Mouse (Mus musculus) C2C12 (cell line): ENCODE measurements at regions not wholly inside any gene's neighbourhood (a gene's known extent, or its start where the extent isn't known, plus 50 kb on each side); places are given as distances from the start of the nearest gene placed in this dataset.

ENCODE experiments used
- CTCF ChIP-seq: IDR thresholded peaks from one replicate; pipeline ENCODE4 v1.5.1; 2011; ENCODE audit not compliant: control insufficient read depth, insufficient read depth, insufficient read length
- FOSL1 ChIP-seq: IDR thresholded peaks from one replicate; pipeline ENCODE4 v1.8.0; 2011; ENCODE audit warnings: mild to moderate bottlenecking, low read length; ENCODE audit not compliant: poor library complexity, insufficient read depth, severe bottlenecking
- MAX ChIP-seq: IDR thresholded peaks from one replicate; pipeline ENCODE4 v1.6.1; 2011; ENCODE audit warnings: mild to moderate bottlenecking, control low read depth
- MYOD1 ChIP-seq: IDR thresholded peaks from one replicate; pipeline ENCODE4 v1.6.1; 2011; ENCODE audit warnings: low read depth; ENCODE audit not compliant: control insufficient read depth, insufficient read length
- MYOG ChIP-seq: IDR thresholded peaks from one replicate; pipeline ENCODE4 v1.6.1; 2011; ENCODE audit not compliant: control insufficient read depth, insufficient read length; ENCODE audit errors: extremely low read depth
- USF1 ChIP-seq: IDR thresholded peaks from one replicate; pipeline ENCODE4 v1.6.1; 2011; ENCODE audit warnings: low read depth, mild to moderate bottlenecking, control low read depth, moderate library complexity

DNA sequence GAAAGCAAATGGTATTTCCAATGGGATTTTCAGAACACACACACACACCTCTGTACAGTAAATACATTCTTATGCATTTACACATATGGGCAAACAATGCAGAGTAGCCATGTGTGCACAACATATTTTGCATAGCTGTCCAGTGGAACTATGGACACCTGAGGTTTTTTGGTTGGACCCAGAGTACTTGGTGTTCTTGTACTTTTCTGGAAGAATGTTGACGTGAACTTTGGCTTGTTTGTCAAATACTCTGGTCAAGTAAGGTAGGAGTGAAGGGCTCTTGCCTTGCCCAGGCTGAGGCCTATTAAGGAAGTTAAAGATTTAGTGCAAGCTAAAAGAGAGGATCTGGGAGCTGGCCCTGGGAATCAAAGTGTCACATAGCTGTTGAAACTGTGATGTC lies 485.2 kb downstream of the Klf5 start:
- TF ChIP-seq CTCF (no peak), USF1 (no peak), MAX (no peak), FOSL1 (no peak), MYOG (no peak), MYOD1 (no peak)
